Mouse (Mus musculus) ES-E14 (cell line): Measurements from ENCODE around the gene Akap12.

ENCODE experiments used
- CHD2 ChIP-seq: IDR thresholded peaks from 2 replicates; pipeline ENCODE4 v1.6.1; 2014; ENCODE audit warnings: mild to moderate bottlenecking, low read depth, low read length, inconsistent platforms
- MAFK ChIP-seq: IDR thresholded peaks from 2 replicates; pipeline ENCODE4 v1.6.1; 2014; ENCODE audit warnings: mild to moderate bottlenecking, low read depth, low read length, inconsistent platforms; ENCODE audit not compliant: insufficient read depth
- ZC3H11A ChIP-seq: IDR thresholded peaks from 2 replicates; pipeline ENCODE4 v1.6.1; 2012; ENCODE audit warnings: low read depth, mild to moderate bottlenecking, inconsistent platforms, low read length, borderline replicate concordance
- ZNF384 ChIP-seq: IDR thresholded peaks from 2 replicates; pipeline ENCODE4 v1.6.1; 2012; ENCODE audit warnings: low read depth, low read length, inconsistent platforms

GRCm38 (mm10) chr10:4290561-4290960 is 24.4 kb downstream of the Akap12 start:
- no peak for TF ChIP-seq MAFK
- no peak for TF ChIP-seq ZNF384
- TF ChIP-seq ZC3H11A: no peak
- TF ChIP-seq CHD2: no peak
